Mouse (Mus musculus): ENCODE data around the gene Cacna1g.
"Not testable (repeated sequence)": the region's sequence is repeated elsewhere in the genome, so short reads cannot be mapped to it uniquely, and the experiment has no call there.

Gene Cacna1g

DNA sequence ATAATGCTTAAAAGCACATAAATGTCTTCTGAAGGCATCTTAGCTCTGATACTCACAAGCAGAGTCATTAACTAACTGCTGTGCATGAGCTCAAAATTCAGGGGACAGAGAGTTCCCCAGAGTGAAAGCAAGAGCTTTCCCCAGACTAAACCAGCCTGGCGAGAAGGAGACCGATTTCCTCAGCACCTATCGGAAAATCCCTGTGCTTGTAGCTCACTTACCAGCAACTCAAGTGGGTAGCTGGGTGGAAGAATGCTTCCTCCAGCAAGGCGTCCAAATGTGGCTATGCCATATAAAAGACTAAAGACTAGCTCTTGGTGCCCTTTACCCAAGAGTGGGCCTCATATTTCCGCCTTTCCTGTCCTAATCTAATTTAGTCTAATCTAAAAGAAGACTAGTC is 71.3 kb downstream of the Cacna1g start:
- DNase-seq, result no peak

DNA sequence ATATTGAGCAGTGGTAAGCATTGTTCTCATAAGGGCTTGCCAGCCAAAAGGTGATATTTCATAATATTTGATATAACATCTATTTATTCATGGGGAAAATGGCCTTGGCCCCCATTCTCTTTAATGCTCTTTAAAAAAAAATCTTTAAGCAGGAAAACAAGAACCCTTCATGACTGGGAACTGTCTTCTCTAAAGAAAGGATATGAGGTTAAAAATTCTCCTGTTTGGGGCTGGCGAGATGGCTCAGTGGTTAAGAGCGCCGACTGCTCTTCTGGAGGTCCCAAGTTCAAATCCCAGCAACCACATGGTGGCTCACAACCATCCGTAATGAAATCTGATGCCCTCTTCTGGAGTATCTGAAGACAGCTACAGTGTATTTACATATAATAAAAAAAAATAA is 72.0 kb downstream of the Cacna1g start:
- not testable (repeated sequence) for DNase-seq

DNA sequence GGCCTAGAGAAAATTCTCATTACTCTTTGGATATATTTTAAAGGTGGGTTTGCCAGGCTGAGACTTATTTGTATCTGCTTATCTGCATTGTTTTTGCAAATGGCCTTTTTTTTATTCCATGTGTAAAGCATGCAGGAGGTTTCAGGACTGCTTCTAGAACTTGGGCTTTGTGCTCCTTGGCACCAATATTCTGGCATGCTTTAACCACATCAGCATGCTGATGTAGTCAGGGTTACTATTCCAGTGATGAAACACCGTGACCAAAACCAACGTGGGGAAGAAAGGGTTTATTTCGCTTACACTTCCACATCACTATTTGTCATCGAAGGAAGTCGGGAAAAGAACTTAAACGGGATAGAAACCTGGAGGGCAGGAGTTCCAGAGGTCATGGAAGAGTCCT is 73.0 kb downstream of the Cacna1g start:
- DNase-seq, result no peak

- no peak for DNase-seq
These were observed 79.9 kb downstream of the Cacna1g start for GRCm38 (mm10) chr11:94394107-94394506.

DNA sequence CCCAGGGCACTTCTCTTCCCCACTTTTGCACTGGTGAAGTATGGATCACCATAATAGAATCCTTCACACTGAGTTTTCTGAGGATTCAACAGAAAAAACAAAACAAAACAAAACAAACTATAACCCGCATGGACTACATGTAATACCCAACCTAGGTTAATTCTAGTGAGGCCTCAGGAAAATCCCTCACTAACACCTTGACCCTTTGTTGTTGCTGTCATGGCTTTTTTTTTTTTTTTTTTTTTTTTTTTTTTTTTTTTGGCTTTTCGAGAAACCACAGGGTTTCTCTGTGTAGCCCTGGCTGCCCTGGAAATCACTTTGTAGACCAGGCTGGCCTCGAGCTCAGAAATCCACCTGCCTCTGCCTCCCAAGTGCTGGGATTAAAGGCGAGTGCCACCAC is 80.5 kb downstream of the Cacna1g start:
- not testable (repeated sequence) for DNase-seq

GRCm38 (mm10) chr11:94392672-94393109 is 81.3 kb downstream of the Cacna1g start, which contains the start of gene Abcc3:
Gene Abcc3, minus strand, starts transcription at chr11:94392997.
- no peak for DNase-seq

DNA sequence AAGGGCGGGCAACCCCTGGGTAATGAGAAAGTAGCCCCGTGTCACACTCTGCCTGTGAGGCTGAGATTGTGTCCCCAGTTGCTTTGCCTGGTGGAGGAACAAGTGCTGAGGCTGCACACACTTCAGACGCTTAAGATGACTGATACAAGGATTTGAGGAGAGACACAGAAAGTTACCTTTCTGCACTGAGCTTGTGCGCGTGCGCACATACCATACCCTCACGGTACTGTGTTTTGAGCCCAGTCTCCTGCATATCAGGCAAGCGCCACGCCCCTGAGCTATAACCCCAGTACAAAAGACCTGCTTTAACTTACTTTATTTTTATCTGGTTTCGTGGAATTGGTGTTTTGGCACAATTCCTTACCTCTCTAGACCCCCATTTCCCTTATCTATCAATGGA is 82.3 kb downstream of the Cacna1g start:
- no peak for DNase-seq

DNA sequence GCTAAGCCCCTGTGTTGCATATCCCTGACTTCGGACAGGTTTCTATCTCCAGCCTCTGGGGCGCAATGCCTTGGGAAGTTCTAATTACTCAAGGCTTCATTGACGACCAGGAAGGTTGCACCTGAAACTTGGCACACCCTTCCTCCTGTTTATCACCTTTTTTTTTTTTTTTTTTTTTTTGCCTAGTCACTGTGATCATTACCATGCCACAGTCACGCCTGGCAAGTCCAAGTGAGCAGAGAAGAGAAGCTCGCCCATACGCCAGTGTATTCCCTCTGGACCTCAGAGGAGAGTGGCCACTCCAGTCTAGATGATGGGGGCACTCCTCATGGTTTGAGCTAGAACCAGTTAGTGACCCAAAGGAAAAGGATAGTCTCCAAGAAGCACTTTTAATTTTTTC is 83.2 kb downstream of the Cacna1g start:
- DNase-seq, result no peak

- no peak for DNase-seq
These were observed 84.1 kb downstream of the Cacna1g start for GRCm38 (mm10) chr11:94389724-94390396.

DNA sequence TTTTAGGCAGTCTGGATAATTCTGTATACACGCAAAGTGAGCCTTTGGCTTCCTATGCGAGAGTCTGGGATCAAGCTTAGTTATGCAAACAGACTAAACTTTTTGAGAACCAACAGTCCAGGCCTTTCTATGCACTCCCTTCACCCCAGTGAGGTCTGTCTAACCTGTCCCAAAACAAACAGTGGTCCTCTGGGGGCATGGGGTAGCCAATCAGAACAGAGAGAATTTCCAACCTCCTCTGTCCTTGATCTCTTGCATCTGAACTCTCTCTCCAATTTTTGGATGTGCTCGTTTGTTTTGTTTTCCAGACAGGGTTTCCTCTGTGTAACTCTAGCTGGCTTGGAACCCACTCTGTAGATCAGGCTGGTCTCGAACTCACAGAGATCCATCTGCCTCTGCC is 85.0 kb downstream of the Cacna1g start:
- no peak for DNase-seq

- no peak for DNase-seq
These were observed 86.2 kb downstream of the Cacna1g start for GRCm38 (mm10) chr11:94387756-94388155.

DNA sequence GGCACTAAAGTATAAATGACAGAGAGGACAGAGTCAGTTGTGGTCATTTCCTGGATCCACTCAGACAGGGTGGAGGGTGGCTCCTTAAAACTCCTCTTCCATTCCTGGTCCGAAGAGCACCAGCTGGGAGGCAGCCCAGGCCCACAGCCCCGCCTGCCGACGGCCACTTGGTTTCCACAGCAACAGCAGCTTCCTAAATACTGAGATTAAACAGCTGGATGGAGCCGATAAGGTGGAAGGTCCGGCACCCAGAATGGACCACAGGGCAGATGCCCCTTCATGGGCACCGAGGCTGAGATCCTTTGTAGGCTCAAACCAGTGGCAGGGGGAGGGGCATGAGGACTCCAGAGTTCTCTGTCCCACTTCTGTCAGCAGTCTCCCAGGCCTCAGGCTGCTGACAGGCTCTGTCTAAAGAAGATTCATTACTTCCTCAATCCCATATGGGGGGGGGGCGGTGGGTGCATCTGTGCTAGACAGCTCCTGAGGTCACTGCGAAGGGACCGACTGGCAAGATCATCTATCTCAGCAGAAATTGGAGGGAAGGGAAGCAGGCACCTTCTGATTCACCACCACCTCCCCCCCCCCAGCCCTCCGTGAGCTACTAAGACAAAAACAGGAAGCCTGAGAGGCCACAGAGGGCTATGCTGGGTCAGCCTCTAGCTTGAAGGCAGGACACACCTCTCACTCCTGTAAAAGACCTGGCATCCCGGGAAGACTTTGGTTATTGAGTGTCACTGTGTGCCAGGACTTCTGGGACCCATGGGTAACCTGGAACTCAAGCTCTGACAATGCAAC is 87.8 kb downstream of the Cacna1g start:
- peak; percentile 43 for DNase-seq

DNA sequence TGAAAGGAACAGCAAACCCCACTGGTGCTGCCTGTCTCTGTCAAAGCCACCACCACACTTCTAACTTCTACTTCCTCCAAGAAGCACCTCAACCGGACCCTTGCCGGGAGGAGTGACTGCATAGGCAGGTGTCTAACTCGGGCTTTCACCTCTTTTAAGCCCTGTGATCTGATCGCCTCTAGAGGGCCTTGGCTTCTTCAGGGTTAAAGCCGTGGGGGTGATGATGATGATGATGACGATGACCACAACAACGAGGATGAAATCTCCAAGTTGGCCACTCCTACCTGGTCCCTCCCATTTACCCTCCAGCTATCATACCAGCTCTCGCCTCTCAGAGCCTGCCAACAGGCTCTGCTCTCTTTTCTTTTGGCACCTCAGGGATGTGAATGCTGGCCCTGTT is 94.3 kb downstream of the Cacna1g start:
- no peak for DNase-seq

DNA sequence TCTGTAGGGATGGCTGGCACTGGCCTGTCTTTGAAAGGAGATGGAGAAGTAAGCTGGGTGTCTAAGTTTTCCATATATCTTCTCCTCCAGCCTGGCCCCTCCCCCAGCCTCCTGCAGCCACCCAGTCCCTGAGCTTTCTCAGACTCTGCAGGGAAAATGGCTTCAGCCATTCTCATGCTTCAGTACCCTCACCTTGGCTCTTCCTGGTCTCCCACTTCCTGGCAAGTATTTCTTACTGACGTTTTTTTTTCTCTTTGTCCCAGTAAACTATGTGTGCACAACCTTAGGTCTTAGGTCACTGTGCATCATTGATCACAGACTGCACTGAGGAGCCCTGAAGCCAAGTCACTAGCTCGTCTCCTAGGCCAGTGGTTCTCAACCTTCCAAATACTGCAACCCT is 94.9 kb downstream of the Cacna1g start:
- no peak for DNase-seq

DNA sequence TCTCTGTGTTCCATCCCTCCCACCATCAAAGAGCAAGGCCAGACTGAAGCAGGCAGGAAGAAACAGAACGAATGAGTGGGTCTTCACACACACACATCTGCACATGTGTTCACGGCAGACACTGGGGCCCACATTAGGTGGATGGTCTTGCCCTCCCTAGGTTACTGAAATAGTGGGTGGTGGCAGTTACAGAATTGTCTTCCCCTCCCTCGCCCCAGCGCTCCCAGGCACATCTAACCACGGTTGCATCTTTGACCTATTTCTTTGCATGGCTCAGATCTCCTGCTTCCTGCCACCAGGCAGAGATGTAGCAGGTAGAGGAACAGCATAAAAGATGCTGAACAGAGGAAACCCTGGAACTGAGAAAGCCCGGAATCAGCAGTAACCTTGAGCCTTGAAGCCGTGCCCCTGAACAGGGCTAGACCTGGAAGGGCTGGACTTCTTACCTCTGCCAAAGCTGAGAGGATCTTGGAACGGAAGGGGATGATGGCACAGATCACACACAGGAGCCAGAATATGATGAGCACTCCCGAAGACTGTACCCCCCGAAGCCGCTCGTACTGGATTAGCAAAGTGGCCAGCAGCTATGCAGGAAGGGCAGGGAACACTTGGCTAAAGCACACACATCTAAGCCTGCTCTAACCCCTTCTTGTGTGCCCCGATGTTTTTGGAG is 99.6 kb downstream of the Cacna1g start:
- no peak for DNase-seq

- DNase-seq, result no peak
These were observed 103.2 kb downstream of the Cacna1g start for GRCm38 (mm10) chr11:94370809-94371208.

DNA sequence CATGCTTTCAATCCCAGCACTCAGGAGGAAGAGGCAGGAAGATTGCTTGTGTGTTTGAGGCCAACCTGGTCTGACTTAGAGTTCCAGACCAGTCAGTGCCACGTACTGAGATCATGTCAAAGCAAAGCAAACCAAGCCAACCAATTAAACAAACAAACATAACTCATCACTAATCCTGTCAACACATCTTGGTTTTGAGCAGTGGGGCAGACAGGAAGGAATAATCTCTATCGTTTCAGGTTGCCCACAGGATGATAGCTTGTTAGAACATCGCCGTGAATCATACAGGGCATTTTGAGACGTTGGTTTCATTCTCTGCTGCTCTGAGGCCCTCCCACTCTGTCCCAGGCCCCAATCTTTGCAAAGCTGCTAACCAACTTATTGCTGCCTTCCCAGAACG is 104.0 kb downstream of the Cacna1g start:
- DNase-seq, result no peak

GRCm38 (mm10) chr11:94365340-94365739 is 108.7 kb downstream of the Cacna1g start:
- DNase-seq, result no peak

DNA sequence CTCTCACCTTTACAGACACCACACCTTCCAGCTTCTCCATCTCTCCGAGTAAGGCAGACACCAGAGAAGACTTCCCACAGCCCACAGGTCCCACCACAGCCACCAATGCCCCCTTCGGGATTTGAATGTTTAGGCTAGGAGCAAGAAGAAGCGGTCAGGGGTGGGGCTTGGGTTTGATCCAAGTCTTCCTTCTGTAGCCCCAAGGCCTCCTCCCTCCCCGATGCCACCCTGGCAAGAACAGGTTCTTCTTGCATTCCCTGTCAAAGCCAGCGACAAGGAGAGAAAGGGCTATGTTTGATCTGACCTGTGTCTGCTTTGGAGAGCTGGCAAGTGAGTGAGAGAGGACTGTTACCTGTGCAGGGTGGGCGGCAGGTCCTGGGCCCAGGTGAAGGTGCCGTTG is 110.3 kb downstream of the Cacna1g start:
- no peak for DNase-seq

- DNase-seq, result no peak
These were observed 111.9 kb downstream of the Cacna1g start for GRCm38 (mm10) chr11:94362101-94362500.

DNA sequence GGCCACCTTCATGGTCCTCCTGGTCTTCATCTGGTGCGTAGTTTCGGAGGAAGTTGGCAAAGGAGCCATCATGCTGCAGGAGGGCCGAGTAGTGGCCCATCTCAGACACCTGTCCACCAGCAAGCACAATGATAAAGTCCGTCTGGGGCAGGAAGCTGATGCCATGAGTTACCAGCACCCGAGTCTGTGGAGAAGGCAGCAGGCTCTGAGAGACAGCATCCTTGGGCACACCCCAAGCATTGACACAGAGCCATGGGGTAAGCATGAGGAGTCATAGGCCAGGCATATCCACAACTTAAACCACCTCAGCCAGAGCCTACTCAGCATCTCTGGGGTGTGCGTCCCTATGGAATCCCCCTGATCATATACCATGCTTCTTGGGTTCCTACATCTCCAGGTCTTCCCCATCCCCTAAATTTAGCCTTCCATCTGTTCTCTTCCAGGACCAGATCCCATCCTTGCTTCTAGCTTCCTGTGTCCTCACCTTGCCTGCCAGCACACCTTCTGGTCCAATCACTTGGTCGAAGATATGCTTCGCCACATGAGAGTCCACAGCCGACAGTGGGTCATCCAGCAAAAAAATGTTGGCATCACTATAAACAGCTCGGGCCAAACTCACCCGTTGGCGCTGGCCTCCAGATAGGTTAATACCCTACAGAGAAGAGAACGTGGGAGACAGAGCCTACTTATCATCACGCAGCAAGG is 112.7 kb downstream of the Cacna1g start:
- no peak for DNase-seq

- DNase-seq, result no peak
These were observed 114.8 kb downstream of the Cacna1g start for GRCm38 (mm10) chr11:94359168-94359567.
